Mouse (Mus musculus): Measurements from ENCODE around the gene Kctd2. TPM values are rescaled to one million over a fixed set of nuclear protein-coding genes. Genes with fewer than 3 reads are reported as not detected.

Gene Kctd2
- polyA plus RNA-seq (2014; fragmentation: Nextera tagmentation; extraction: Ambion mirVana) = 19.3 and 23.5 TPM in 2 replicates

- under 1% methylated on average over 52 of the region's 56 CpGs for WGBS
- Histone ChIP-seq H3K9ac (ENCODE audit: low read length) (peak within 1 kb of the TSS; percentile 95), H3K4me3 (ENCODE audit: control insufficient read depth in 1 of 2, insufficient read depth in 1 of 2, low read depth in 1 of 2, low read length in 2 of 2) (peak within 1 kb of the TSS; percentile 87 to 91), H3K4me1 (ENCODE audit: control insufficient read depth in 2 of 2, insufficient read depth in 2 of 2, low read length in 2 of 2) (peaks cover 12 to 55% of the 10 kb centered on the region in 2 experiments), H3K27me3 (ENCODE audit: control insufficient read depth, insufficient read depth, low read length) (no peaks in the 10 kb centered on the region), H3K27ac (replicated peaks in 1 of 2; ENCODE audit: control insufficient read depth in 1 of 2, insufficient read depth in 1 of 2, low read depth in 2 of 2, low read length in 2 of 2) (peak within 1 kb of the TSS; percentile 86 to 90), H3K9me3 (ENCODE audit: control insufficient read depth, low read length) (no peaks in the 10 kb centered on the region), H3K36me3 (ENCODE audit: control insufficient read depth, insufficient read depth, low read length) (peaks cover 58% of the 10 kb centered on the region), H3K4me2 (ENCODE audit: low read length) (peak within 1 kb of the TSS; percentile 97)
- peak; percentile 94 for ATAC-seq (ENCODE audit: insufficient number of reproducible peaks, insufficient read depth, low FRiP score, low read depth)
Observed at GRCm38 (mm10) chr11:115419531-115420237, at the start of gene Kctd2, which contains the start of gene Atp5h. Gene Kctd2, plus strand, starts transcription at chr11:115420128. Gene Atp5h, minus strand, starts transcription at chr11:115419962.

GRCm38 (mm10) chr11:115370368-115370767 lies 49.6 kb upstream of the Kctd2 start:
- Histone ChIP-seq H3K4me2 (ENCODE audit: low read length) (no peak overlapping the region), H3K27me3 (ENCODE audit: control insufficient read depth, insufficient read depth, low read length) (peaks cover 37% of the 10 kb centered on the region), H3K36me3 (ENCODE audit: control insufficient read depth, insufficient read depth, low read length) (no peaks in the 10 kb centered on the region), H3K27ac (replicated peaks in 1 of 2; ENCODE audit: control insufficient read depth in 1 of 2, insufficient read depth in 1 of 2, low read depth in 2 of 2, low read length in 2 of 2) (no peak overlapping the region), H3K4me1 (ENCODE audit: control insufficient read depth in 2 of 2, insufficient read depth in 2 of 2, low read length in 2 of 2) (peaks cover 17 to 29% of the 10 kb centered on the region in 2 experiments), H3K4me3 (ENCODE audit: control insufficient read depth in 1 of 2, insufficient read depth in 1 of 2, low read depth in 1 of 2, low read length in 2 of 2) (no peak overlapping the region), H3K9me3 (ENCODE audit: control insufficient read depth, low read length) (no peaks in the 10 kb centered on the region), H3K9ac (ENCODE audit: low read length) (no peak overlapping the region)
- 49% methylated on average over 7 of the region's 7 CpGs for WGBS
- ATAC-seq (ENCODE audit: insufficient number of reproducible peaks, insufficient read depth, low FRiP score, low read depth) = no peak

- H3K9ac ChIP-seq (ENCODE audit: low read length) = no peak overlapping the region
- peaks cover 35% of the 10 kb centered on the region for H3K27me3 ChIP-seq (ENCODE audit: control insufficient read depth, insufficient read depth, low read length)
- no peak overlapping the region for H3K4me2 ChIP-seq (ENCODE audit: low read length)
- no peak overlapping the region for H3K4me3 ChIP-seq (ENCODE audit: control insufficient read depth in 1 of 2, insufficient read depth in 1 of 2, low read depth in 1 of 2, low read length in 2 of 2)
- no peaks in the 10 kb centered on the region for H3K36me3 ChIP-seq (ENCODE audit: control insufficient read depth, insufficient read depth, low read length)
- no peak overlapping the region for H3K27ac ChIP-seq (replicated peaks in 1 of 2; ENCODE audit: control insufficient read depth in 1 of 2, insufficient read depth in 1 of 2, low read depth in 2 of 2, low read length in 2 of 2)
- no peak for ATAC-seq (ENCODE audit: insufficient number of reproducible peaks, insufficient read depth, low FRiP score, low read depth)
- H3K4me1 ChIP-seq (ENCODE audit: control insufficient read depth in 2 of 2, insufficient read depth in 2 of 2, low read length in 2 of 2) = peaks cover 14 to 20% of the 10 kb centered on the region in 2 experiments
- 62% methylated on average over 8 of the region's 8 CpGs for WGBS
- no peaks in the 10 kb centered on the region for H3K9me3 ChIP-seq (ENCODE audit: control insufficient read depth, low read length)
Observed at GRCm38 (mm10) chr11:115371354-115371753, 48.6 kb upstream of the Kctd2 start.

- Histone ChIP-seq H3K27ac (replicated peaks in 1 of 2; ENCODE audit: control insufficient read depth in 1 of 2, insufficient read depth in 1 of 2, low read depth in 2 of 2, low read length in 2 of 2) (no peak overlapping the region), H3K9ac (ENCODE audit: low read length) (no peak overlapping the region), H3K4me2 (ENCODE audit: low read length) (no peak overlapping the region), H3K27me3 (ENCODE audit: control insufficient read depth, insufficient read depth, low read length) (peaks cover 29% of the 10 kb centered on the region), H3K4me3 (ENCODE audit: control insufficient read depth in 1 of 2, insufficient read depth in 1 of 2, low read depth in 1 of 2, low read length in 2 of 2) (no peak overlapping the region), H3K36me3 (ENCODE audit: control insufficient read depth, insufficient read depth, low read length) (no peaks in the 10 kb centered on the region), H3K4me1 (ENCODE audit: control insufficient read depth in 2 of 2, insufficient read depth in 2 of 2, low read length in 2 of 2) (peaks cover 11 to 13% of the 10 kb centered on the region in 2 experiments), H3K9me3 (ENCODE audit: control insufficient read depth, low read length) (no peaks in the 10 kb centered on the region)
- 43% methylated on average over 1 of the region's 1 CpGs for WGBS
- ATAC-seq (ENCODE audit: insufficient number of reproducible peaks, insufficient read depth, low FRiP score, low read depth) = no peak
Observed at GRCm38 (mm10) chr11:115372015-115372414, 47.9 kb upstream of the Kctd2 start.

- H3K27me3 ChIP-seq (ENCODE audit: control insufficient read depth, insufficient read depth, low read length) = peaks cover 24% of the 10 kb centered on the region
- WGBS = 48% methylated on average over 2 of the region's 2 CpGs
- H3K9me3 ChIP-seq (ENCODE audit: control insufficient read depth, low read length) = no peaks in the 10 kb centered on the region
- H3K4me3 ChIP-seq (ENCODE audit: control insufficient read depth in 1 of 2, insufficient read depth in 1 of 2, low read depth in 1 of 2, low read length in 2 of 2) = no peak overlapping the region
- H3K9ac ChIP-seq (ENCODE audit: low read length) = no peak overlapping the region
- H3K4me2 ChIP-seq (ENCODE audit: low read length) = no peak overlapping the region
- ATAC-seq (ENCODE audit: insufficient number of reproducible peaks, insufficient read depth, low FRiP score, low read depth) = no peak
- H3K36me3 ChIP-seq (ENCODE audit: control insufficient read depth, insufficient read depth, low read length) = no peaks in the 10 kb centered on the region
- no peak overlapping the region for H3K27ac ChIP-seq (replicated peaks in 1 of 2; ENCODE audit: control insufficient read depth in 1 of 2, insufficient read depth in 1 of 2, low read depth in 2 of 2, low read length in 2 of 2)
- H3K4me1 ChIP-seq (ENCODE audit: control insufficient read depth in 2 of 2, insufficient read depth in 2 of 2, low read length in 2 of 2) = peaks cover 9% of the 10 kb centered on the region in 2 experiments
Observed at GRCm38 (mm10) chr11:115372737-115373136, 47.2 kb upstream of the Kctd2 start.

GRCm38 (mm10) chr11:115373805-115374694 lies 45.9 kb upstream of the Kctd2 start:
- peak overlapping the region; percentile 82 for H3K4me2 ChIP-seq (ENCODE audit: low read length)
- H3K9me3 ChIP-seq (ENCODE audit: control insufficient read depth, low read length) = no peaks in the 10 kb centered on the region
- 0 out of 2 replicates have a peak, but pooled peaks have one; percentile 18 for ATAC-seq (ENCODE audit: insufficient number of reproducible peaks, insufficient read depth, low FRiP score, low read depth)
- 2% methylated on average over 30 of the region's 30 CpGs for WGBS
- H3K27ac ChIP-seq (replicated peaks in 1 of 2; ENCODE audit: control insufficient read depth in 1 of 2, insufficient read depth in 1 of 2, low read depth in 2 of 2, low read length in 2 of 2) = peak overlapping the region in 1 of 2 experiments; percentile 31; a peak in 1 of 4 replicates
- H3K27me3 ChIP-seq (ENCODE audit: control insufficient read depth, insufficient read depth, low read length) = peaks cover 22% of the 10 kb centered on the region; the same call in 1 of the 2 replicates
- H3K9ac ChIP-seq (ENCODE audit: low read length) = peak overlapping the region; percentile 65
- H3K4me1 ChIP-seq (ENCODE audit: control insufficient read depth in 2 of 2, insufficient read depth in 2 of 2, low read length in 2 of 2) = peaks cover 9% of the 10 kb centered on the region in 2 experiments
- peak overlapping the region; percentile 38 to 39 for H3K4me3 ChIP-seq (ENCODE audit: control insufficient read depth in 1 of 2, insufficient read depth in 1 of 2, low read depth in 1 of 2, low read length in 2 of 2)
- H3K36me3 ChIP-seq (ENCODE audit: control insufficient read depth, insufficient read depth, low read length) = no peaks in the 10 kb centered on the region

- Histone ChIP-seq H3K9ac (ENCODE audit: low read length) (no peak overlapping the region), H3K4me3 (ENCODE audit: control insufficient read depth in 1 of 2, insufficient read depth in 1 of 2, low read depth in 1 of 2, low read length in 2 of 2) (peak overlapping the region in 1 of 2 experiments; percentile 38; a peak in 2 of 4 replicates), H3K27ac (replicated peaks in 1 of 2; ENCODE audit: control insufficient read depth in 1 of 2, insufficient read depth in 1 of 2, low read depth in 2 of 2, low read length in 2 of 2) (no peak overlapping the region), H3K4me2 (ENCODE audit: low read length) (peak overlapping the region; percentile 82), H3K9me3 (ENCODE audit: control insufficient read depth, low read length) (no peaks in the 10 kb centered on the region), H3K27me3 (ENCODE audit: control insufficient read depth, insufficient read depth, low read length) (peaks cover 22% of the 10 kb centered on the region; the same call in 1 of the 2 replicates), H3K36me3 (ENCODE audit: control insufficient read depth, insufficient read depth, low read length) (no peaks in the 10 kb centered on the region), H3K4me1 (ENCODE audit: control insufficient read depth in 2 of 2, insufficient read depth in 2 of 2, low read length in 2 of 2) (peaks cover 9% of the 10 kb centered on the region in 2 experiments)
- 46% methylated on average over 12 of the region's 12 CpGs for WGBS
- ATAC-seq (ENCODE audit: insufficient number of reproducible peaks, insufficient read depth, low FRiP score, low read depth) = no peak; the same call in 1 of the 2 replicates
Observed at GRCm38 (mm10) chr11:115374695-115375425, 45.1 kb upstream of the Kctd2 start.

Measured in heart, embryonic 14.5 days (tissue).